Mouse (Mus musculus): ENCODE results near the gene Pnmt.

- TF ChIP-seq CTCF (IDR thresholded peaks at IDR 0.05; ENCODE audit: low read depth, low read length): no peak
- no peak for TF ChIP-seq POLR2A (IDR thresholded peaks at IDR 0.05; ENCODE audit: borderline replicate concordance, low read depth, low read length)
Observed at GRCm38 (mm10) chr11:98414162-98414561, 27.9 kb downstream of the Pnmt start.

Measured in bone marrow macrophage, adult 2 months (primary cell).